Mouse (Mus musculus) thymus, postnatal 10 days (tissue): ENCODE measurements around the gene Iqca.

Source experiments
- DNase-seq, 2 experiments: peaks; one replicate each; pipeline ENCODE4 v3.0.0; 2021; ENCODE audit warnings: low spot score in 2 of 2

Iqca gene

GRCm38 (mm10) chr1:90153099-90153744 is at the start of gene Iqca:
Iqca (minus strand) TSS chr1:90153401.
- DNase-seq, result peak; percentile 34 to 37

GRCm38 (mm10) chr1:90202207-90202978 is 49.2 kb upstream of the Iqca start:
- no peak for DNase-seq

GRCm38 (mm10) chr1:90201655-90202054 is 48.5 kb upstream of the Iqca start:
- no peak for DNase-seq

- DNase-seq, result no peak
Measured at GRCm38 (mm10) chr1:90201246-90201645, 48.0 kb upstream of the Iqca start.

GRCm38 (mm10) chr1:90189046-90189445 is 35.8 kb upstream of the Iqca start:
- DNase-seq, result no peak

GRCm38 (mm10) chr1:90186874-90187273 is 33.7 kb upstream of the Iqca start:
- no peak for DNase-seq

GRCm38 (mm10) chr1:90186173-90186572 is 33.0 kb upstream of the Iqca start:
- DNase-seq, result no peak

GRCm38 (mm10) chr1:90183602-90184001 is 30.4 kb upstream of the Iqca start:
- DNase-seq, result no peak

- no peak for DNase-seq
Measured at GRCm38 (mm10) chr1:90182521-90182920, 29.3 kb upstream of the Iqca start.

- DNase-seq, result no peak
Measured at GRCm38 (mm10) chr1:90180966-90181699, 27.9 kb upstream of the Iqca start.

GRCm38 (mm10) chr1:90180479-90180878 is 27.3 kb upstream of the Iqca start:
- no peak for DNase-seq

- DNase-seq, result no peak
Measured at GRCm38 (mm10) chr1:90177978-90178377, 24.8 kb upstream of the Iqca start.

- DNase-seq, result no peak
Measured at GRCm38 (mm10) chr1:90177565-90177964, 24.4 kb upstream of the Iqca start.

- DNase-seq, result no peak
Measured at GRCm38 (mm10) chr1:90176223-90176622, 23.0 kb upstream of the Iqca start.

GRCm38 (mm10) chr1:90174338-90174737 is 21.1 kb upstream of the Iqca start:
- DNase-seq, result no peak

- DNase-seq, result no peak
Measured at GRCm38 (mm10) chr1:90164319-90164718, 11.1 kb upstream of the Iqca start.

GRCm38 (mm10) chr1:90163161-90163560 is 10.0 kb upstream of the Iqca start:
- no peak for DNase-seq

- no peak for DNase-seq
Measured at GRCm38 (mm10) chr1:90162379-90162857, 9.2 kb upstream of the Iqca start.

- DNase-seq, result no peak
Measured at GRCm38 (mm10) chr1:90161623-90162022, 8.4 kb upstream of the Iqca start.

GRCm38 (mm10) chr1:90159927-90160326 is 6.7 kb upstream of the Iqca start:
- no peak for DNase-seq

GRCm38 (mm10) chr1:90156589-90156988 is 3.4 kb upstream of the Iqca start:
- DNase-seq, result no peak

- DNase-seq, result no peak
Measured at GRCm38 (mm10) chr1:90153787-90154186, 586 bp upstream of the Iqca start.

GRCm38 (mm10) chr1:90139729-90140128 is 13.5 kb downstream of the Iqca start:
- DNase-seq, result no peak
